Mouse (Mus musculus): ENCODE measurements around the gene Dnaaf2. TPM values are rescaled to one million over a fixed set of nuclear protein-coding genes. Genes with fewer than 3 reads are reported as not detected.
A peak's percentile ranks its signal among the peaks of the same experiment; 100 is the strongest.

Dnaaf2 gene
- 2.4 and 11.9 TPM in 2 replicates for total RNA-seq (2014; fragmentation: Nextera tagmentation)
- 6.0 and 10.7 TPM in 2 replicates for total RNA-seq (2017)

DNA sequence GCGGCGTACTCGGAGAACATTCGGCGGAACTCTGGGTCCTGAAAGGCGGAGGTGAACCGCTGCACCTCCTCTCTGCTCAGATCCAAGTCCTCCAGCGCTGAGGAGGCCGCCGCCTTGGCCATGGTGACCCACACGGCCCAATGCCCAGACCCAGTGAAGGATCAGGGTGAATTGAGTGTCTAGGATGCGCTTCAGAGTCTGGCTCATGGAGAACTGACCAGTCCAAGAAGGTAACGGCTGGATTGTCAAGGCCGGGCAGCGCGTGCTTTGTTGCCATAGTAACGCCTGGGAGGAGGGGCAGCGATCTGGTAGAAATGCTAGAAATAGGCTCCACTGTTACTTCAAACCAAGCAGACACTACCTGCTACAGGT is at the start of gene Dnaaf2:
Dnaaf2 (minus strand) TSS at position 266 of the 372 bp plus-strand sequence.
- ATAC-seq (replicated peaks; ENCODE audit: low FRiP score, low TSS enrichment, poor library complexity, severe bottlenecking) = peak; percentile 60

GRCm38 (mm10) chr12:69241771-69242431 is 43.7 kb upstream of the Dnaaf2 start:
- ATAC-seq (replicated peaks; ENCODE audit: low FRiP score, low TSS enrichment, poor library complexity, severe bottlenecking) = peak; percentile 76

DNA sequence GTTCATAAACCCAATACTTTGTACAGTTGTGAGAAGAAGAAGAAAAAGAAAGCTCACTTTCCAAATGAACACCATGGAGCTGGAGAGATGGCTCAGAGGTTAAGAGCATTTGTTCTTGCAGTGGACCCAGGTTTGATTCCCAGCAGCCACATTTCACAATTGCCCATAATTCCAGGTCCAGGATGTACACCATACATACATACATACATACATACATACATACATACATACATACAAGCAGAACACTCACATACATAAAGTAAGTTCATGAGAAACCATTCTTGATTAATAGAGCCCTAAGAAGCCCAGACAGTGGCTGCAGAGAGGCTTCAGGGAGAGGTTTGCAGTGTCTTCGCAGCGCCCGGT is 43.2 kb upstream of the Dnaaf2 start:
- no peak for ATAC-seq (replicated peaks; ENCODE audit: low FRiP score, low TSS enrichment, poor library complexity, severe bottlenecking)

GRCm38 (mm10) chr12:69240876-69241275 is 42.6 kb upstream of the Dnaaf2 start, which contains the start of gene Klhdc1:
Gene Klhdc1, plus strand, starts transcription at chr12:69241176.
- no peak for ATAC-seq (replicated peaks; ENCODE audit: low FRiP score, low TSS enrichment, poor library complexity, severe bottlenecking)

GRCm38 (mm10) chr12:69238284-69238683 is 40.1 kb upstream of the Dnaaf2 start:
- no peak for ATAC-seq (replicated peaks; ENCODE audit: low FRiP score, low TSS enrichment, poor library complexity, severe bottlenecking)

DNA sequence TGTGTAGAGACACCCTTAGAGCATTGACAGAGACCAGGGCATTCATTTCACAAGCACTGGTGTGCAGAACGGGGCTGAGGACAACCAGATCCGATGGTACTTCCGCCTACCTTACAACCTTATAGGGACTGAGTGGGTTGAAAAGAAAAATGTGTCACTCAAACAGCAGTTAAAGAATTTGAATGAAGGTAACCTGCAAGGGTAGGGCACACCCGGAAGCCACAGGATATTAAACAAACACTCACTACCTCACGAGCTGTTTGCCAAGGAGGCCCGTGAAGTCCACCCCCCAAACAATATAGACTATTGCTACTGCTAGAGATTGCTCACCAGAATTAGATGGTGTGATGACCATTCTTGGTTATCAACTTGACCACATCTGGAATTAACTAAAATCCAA is 37.6 kb upstream of the Dnaaf2 start:
- ATAC-seq (replicated peaks; ENCODE audit: low FRiP score, low TSS enrichment, poor library complexity, severe bottlenecking) = no peak

DNA sequence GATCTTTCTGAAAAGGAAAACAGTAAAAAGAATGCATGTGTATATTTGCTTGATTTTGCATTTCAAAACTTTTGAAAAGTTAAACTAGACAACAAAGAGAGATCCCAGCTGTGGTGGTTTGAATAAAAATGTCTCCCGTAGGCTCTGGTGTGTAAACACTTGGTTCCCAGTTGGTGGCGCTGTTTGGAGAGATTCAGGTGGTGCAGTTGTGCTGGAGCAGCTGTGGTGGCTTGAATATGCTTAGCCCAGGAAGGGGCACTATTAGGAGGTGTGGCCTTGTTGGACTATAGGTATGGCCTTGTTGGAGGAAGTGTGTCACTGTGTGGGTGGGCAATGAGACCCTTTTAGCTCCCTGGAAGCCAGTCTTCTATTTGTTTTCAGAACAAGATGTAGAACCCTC is 31.0 kb upstream of the Dnaaf2 start:
- peak; percentile 51 for ATAC-seq (replicated peaks; ENCODE audit: low FRiP score, low TSS enrichment, poor library complexity, severe bottlenecking)

- ATAC-seq (replicated peaks; ENCODE audit: low FRiP score, low TSS enrichment, poor library complexity, severe bottlenecking) = peak; percentile 95
These were observed 29.7 kb upstream of the Dnaaf2 start, which contains the start of gene Pole2 for GRCm38 (mm10) chr12:69227776-69228466. Gene Pole2, minus strand, starts transcription at chr12:69228195.

- ATAC-seq (replicated peaks; ENCODE audit: low FRiP score, low TSS enrichment, poor library complexity, severe bottlenecking) = no peak
These were observed 22.5 kb upstream of the Dnaaf2 start for GRCm38 (mm10) chr12:69220613-69221277.

DNA sequence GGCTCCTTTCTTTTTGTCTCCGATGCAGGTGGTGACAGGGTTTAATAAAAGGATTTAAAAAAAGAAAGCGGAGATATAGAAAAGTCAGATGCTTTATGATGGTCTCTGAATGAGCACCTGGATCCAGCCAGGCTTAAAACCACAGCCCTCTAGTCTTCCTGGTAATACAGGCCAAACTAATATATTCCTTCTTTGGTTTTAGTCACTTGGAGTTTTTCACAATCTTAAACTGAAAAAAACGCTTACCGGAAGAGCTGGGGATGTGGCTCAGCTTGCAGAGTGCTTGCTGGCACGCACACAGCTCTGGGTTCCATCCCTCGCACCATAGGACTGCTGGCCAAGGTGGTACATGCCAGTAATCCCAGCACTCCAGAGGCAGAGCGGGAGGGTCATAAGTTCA is 18.4 kb upstream of the Dnaaf2 start:
- no peak for ATAC-seq (replicated peaks; ENCODE audit: low FRiP score, low TSS enrichment, poor library complexity, severe bottlenecking)

- no peak for ATAC-seq (replicated peaks; ENCODE audit: low FRiP score, low TSS enrichment, poor library complexity, severe bottlenecking)
These were observed 17.0 kb upstream of the Dnaaf2 start for GRCm38 (mm10) chr12:69215000-69215785.

DNA sequence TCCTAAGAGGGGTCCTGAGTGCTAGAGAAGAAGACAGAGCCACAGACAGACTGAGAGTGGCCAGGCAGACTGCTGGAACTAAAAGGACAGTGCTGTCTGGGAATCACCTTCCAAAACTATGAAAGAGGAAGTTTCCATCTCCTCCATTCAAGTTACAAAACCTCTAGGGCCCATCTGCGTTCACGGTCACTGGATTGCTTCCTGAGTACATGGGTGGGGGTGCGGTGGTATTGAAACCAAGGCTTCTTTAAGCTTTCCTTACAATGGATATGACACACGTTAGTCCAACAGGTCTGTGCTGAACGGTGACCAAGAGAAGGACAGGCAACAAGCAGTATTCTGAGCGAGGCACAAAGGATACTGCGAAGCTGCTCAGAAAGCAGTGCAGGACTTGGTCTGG is 16.2 kb upstream of the Dnaaf2 start:
- no peak for ATAC-seq (replicated peaks; ENCODE audit: low FRiP score, low TSS enrichment, poor library complexity, severe bottlenecking)

- no peak for ATAC-seq (replicated peaks; ENCODE audit: low FRiP score, low TSS enrichment, poor library complexity, severe bottlenecking)
These were observed 15.1 kb upstream of the Dnaaf2 start for GRCm38 (mm10) chr12:69213186-69213777.

GRCm38 (mm10) chr12:69211057-69211456 is 12.8 kb upstream of the Dnaaf2 start:
- no peak for ATAC-seq (replicated peaks; ENCODE audit: low FRiP score, low TSS enrichment, poor library complexity, severe bottlenecking)

DNA sequence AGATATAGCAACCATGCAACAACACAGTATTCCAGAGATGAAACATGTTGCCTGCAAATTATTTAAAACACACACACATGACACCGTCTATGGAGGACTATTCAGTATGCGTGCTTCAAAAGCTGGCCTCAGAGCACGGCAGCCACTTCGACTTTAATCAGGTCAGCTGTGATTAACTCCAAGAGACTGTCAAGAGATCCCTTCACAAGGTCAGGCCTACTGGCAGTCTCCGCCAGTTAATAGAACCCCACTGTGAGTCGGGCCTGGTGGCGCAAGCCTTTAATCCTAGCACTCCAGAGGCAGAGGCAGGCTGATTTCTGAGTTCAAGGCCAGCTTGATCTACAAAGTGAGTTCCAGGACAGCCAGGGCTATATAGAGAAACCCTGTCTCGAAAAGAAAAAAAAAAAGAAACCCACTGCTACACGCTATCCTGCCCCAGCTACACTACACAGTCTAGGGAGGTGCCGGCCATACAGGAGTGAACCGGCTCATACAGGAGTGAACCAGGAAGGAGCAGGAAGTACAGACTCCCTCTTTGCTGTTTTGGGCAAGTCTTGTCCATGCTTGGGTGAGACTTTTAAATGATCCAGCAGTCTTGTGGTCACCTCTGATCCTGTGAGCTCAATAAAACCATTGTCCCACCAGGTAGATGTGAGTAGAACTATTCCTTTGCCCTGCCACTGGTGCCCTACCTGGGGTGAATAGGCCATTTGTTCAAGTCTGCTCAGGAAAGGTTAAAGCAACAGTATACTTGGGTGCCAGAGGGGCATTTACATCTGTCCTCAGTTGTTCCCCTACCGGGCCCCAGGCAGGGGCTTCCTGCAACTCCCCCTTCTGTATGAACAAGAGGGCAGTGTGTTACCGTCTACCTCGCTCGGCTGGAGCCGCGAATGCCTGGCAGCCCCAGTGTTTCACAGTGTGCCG is 12.1 kb upstream of the Dnaaf2 start:
- ATAC-seq (replicated peaks; ENCODE audit: low FRiP score, low TSS enrichment, poor library complexity, severe bottlenecking) = no peak

- no peak for ATAC-seq (replicated peaks; ENCODE audit: low FRiP score, low TSS enrichment, poor library complexity, severe bottlenecking)
These were observed 10.3 kb upstream of the Dnaaf2 start for GRCm38 (mm10) chr12:69208520-69208919.

DNA sequence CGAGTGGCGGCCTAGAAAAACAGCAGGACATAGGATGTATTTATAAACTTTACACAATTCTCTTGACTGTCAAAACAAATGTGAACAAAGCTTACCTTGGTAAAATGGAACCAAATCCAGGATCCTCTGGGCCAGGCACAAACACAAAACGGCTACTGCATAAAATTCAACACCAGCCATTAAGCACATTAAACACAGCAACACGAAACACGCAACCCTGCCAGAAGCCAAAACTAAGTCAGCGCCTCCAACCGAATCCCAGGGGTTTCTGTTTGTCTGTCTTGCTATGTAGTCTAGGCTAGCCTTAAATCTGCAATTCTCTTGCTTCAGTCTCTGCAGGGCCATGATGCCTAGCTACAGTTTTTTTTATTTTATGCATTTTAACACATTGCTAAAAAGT is 9.7 kb upstream of the Dnaaf2 start:
- ATAC-seq (replicated peaks; ENCODE audit: low FRiP score, low TSS enrichment, poor library complexity, severe bottlenecking) = no peak

DNA sequence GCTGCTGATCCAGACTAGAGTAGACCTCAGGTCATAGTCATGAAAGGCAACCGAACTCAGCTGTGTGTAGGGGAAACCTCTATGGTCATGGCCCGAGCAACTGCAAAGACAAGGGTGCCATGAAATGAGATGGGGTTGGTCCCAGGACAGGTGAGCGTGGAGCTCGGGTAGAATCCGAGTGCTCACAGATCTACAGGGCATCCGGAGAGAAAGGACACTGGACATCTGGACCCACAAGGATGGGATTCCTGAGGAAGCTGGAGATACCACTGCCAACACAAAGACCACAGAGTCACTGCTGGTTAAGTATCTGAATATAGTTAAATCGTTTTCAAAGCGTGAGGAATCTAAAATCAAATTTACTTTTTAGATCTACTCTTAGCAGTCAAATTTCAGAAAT is 9.2 kb upstream of the Dnaaf2 start:
- ATAC-seq (replicated peaks; ENCODE audit: low FRiP score, low TSS enrichment, poor library complexity, severe bottlenecking) = no peak
